Mouse (Mus musculus) common myeloid progenitor, adult 5-6 weeks (primary cell): ENCODE measurements around the gene Lysmd2. TPM values are rescaled to one million over a fixed set of nuclear protein-coding genes. Genes with fewer than 3 reads are reported as not detected.

Experiments
- ATAC-seq: replicated peaks from 2 replicates; pipeline ENCODE4 v1.8.0; 2016; ENCODE audit warnings: low read depth, mild to moderate bottlenecking, moderate TSS enrichment, inconsistent platforms; ENCODE audit not compliant: poor library complexity, severe bottlenecking
- total RNA-seq: library from RNA; stranded (forward); fragments of 200-1000, 187-1606 nt; gene quantifications from 2 replicates; pipeline ENCODE4 v1.2.3, GENCODE M21; 2017

Lysmd2 gene
- total RNA-seq, 1 experiment from 2014 or later, result 3.1 TPM

DNA sequence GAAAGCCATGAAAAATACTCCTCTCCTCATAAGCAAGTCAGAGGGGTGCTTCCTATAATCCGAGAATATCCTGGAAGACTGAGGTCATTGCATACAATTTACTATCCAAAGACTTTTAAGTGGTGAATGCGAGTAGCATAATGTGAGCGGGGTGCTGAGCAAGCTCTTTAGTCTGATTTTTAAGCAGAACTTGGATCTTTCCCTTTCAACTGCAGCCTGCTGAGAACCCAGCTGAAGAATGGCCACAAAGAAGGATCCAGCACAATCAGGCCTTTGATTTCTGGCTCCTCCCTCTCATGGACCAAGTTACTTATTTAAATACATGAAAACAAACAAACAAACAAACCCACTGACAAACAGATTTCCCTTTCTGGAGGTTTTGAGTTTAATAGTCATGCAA, 59.2 kb downstream of the Lysmd2 start:
- no peak for ATAC-seq

Other genes starting within 250 kb of the Lysmd2 start
- 55.3 and 76.2 TPM in 2 replicates for gene Mapk6, start 215.7 kb upstream of the Lysmd2 start, total RNA-seq
- 52.9 and 59.2 TPM in 2 replicates for gene Leo1, start 184.2 kb upstream of the Lysmd2 start, total RNA-seq
- gene Tmod3, start 66.1 kb upstream of the Lysmd2 start, total RNA-seq, result 73.1 and 81.4 TPM in 2 replicates
- gene Tmod2, start 14.4 kb upstream of the Lysmd2 start, total RNA-seq, result not detected in 2 replicates
- gene Scg3, start 58.3 kb downstream of the Lysmd2 start, total RNA-seq, result not detected in 2 replicates
- not detected in 2 replicates for gene Bmp5, start 149.6 kb downstream of the Lysmd2 start, total RNA-seq